Mouse (Mus musculus) embryo, embryonic 10.5 days (tissue): Measurements from ENCODE around the gene Pdpn.

Source experiments
- DNase-seq: peaks from one replicate; pipeline ENCODE4 v3.0.0-alpha.2; 2015; ENCODE audit warnings: low spot score

The Pdpn gene

DNA sequence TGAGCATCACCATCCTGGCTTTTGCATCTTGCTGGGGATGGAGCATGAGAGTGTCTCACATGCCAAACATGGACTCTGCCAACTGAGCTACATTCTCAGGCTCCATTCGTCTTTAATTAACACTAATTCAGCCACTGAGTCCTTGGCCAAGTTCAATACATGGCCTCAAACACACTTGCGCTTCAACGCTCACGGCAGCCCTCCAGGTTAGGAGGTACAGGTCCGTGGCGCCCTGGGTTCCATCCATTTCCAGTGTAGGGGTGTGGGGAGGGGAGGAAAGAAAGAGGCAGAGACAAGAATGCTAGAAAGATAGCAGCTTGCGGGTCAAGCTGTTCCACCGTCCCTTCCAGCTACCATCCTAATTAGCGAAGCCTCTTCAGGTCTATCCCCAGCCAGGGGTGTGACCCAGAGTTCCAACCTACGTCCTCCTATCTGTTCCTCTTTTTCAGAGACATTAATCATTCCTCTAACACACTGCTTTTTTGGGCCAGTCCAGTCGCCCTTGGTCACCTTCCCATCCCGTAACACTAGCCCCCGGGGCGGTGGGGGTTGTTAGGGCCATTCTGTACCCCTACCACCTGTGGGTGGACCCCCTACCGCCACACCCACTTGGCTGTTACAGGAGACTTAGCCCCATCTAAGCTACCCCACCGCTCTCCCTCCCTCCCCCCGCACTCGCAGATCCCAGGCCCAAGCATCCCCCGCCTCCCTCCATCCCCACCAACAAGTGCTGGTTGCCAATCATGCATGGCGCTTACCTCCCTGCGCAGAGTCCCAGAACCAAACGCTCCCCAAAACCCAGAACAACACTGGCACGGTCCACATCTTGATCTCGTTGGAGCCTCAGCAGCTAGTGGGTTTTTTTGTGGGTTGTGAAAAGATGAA is 691 bp downstream of the Pdpn start:
- peak; percentile 73 for DNase-seq

DNA sequence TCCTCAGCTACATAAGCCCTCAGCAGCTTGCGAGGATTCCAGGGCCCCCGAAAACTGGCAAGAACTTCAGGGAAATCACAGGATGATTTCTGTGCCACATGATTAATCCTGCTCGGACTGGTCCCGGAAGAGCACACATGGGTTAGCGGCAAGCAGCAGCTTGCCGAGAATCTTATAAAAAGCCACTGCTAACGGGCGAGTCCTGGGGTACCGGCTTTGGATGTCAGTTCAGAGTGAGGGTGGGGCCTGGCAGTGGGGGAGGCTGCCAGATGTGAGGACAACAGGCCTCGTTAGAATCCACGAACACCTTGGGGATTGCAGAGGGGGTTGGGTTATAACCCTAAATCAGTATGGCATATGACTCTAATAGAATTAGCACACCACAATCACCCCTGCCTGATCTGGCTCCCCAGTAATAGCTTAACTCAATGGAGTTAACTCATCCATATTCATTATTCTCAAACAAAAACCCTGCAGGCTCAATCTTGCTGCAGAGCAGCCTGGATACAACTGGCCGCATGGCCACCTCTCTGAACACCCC is 2.3 kb downstream of the Pdpn start:
- DNase-seq = peak; percentile 61

DNA sequence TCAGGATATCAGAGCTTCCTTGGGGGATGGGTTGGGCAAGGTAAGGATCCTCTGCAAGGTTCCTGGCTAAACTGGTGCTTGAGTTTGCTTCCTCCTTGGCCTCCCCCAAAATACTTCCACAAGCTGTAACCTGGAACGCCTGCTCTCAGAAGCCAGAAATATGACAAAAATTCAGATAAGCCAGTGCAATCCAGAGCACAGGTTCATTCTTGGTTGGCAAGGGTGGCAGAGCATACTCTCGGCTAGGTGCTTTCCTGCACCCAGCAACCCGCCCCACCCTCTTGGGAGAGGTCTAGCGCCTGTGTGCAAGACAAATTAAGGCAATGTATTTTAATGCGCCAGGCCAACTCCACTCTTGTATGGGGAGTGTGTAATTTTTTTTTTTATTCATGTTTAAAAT is 3.2 kb downstream of the Pdpn start:
- no peak for DNase-seq

DNA sequence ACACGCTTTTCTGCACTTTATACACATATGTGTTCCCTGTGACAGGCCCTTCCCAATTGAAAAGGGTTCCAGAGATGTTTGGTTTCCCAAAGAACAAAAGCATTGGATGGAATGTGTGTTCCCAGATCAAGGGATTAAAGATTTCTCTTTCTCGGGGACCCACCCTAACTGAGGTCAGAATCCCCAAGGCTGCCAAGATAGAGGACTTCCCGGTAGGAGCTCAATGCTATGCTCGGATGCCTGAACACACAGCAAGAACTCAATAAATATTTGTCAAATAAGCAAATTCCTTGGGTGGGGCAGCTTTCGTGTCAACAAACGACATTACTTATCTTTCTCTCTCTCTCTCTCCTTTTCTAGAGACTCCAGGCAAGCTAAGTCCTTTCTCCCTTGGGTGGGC is 5.0 kb downstream of the Pdpn start:
- no peak for DNase-seq

DNA sequence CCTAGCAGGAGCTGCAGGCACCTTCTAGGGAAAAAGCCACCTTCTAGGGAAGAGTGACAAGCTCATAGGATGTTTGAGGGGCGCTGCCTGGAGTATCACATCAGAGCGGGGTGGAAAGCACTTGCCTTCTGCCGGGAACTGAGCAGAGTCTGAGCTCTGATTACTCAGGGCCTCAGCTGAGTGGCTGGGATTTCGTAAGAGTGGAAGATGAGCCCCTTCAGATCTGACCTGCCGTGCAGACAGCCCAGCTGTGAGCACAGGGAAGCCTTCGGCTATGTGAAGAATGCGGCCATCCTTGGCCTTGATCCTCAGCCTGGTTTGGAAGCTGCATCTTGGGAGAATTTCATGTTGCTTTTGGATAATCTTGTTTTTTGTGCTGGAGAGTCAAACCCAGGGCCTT is 10.5 kb downstream of the Pdpn start:
- peak; percentile 33 for DNase-seq

GRCm38 (mm10) chr4:143288473-143288872 is 10.9 kb downstream of the Pdpn start:
- DNase-seq = no peak

DNA sequence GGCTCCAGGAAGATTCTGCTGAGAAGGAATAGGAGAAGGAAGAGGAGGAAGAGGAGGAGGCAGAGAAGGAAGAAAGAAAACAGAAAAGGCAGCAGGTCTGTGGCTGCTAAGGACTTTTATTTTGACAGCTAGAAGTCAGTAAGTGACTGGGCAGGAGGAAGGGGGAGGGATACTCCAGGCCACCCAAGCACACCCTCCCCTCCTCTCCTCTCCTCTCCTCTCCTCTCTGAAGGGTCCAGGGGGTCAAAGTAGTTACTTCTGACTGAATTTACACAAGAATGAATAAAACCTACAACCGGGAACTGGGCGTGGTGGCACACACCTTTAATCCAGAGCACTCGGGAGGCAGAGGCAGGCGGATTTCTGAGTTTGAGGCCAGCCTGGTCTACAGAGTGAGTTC is 12.3 kb downstream of the Pdpn start:
- DNase-seq = peak; percentile 58

GRCm38 (mm10) chr4:143280166-143280565 is 19.2 kb downstream of the Pdpn start:
- DNase-seq = peak; percentile 71

GRCm38 (mm10) chr4:143279661-143280060 is 19.7 kb downstream of the Pdpn start:
- DNase-seq = peak; percentile 82

GRCm38 (mm10) chr4:143279016-143279415 is 20.3 kb downstream of the Pdpn start:
- DNase-seq = no peak

GRCm38 (mm10) chr4:143278429-143278871 is 20.9 kb downstream of the Pdpn start:
- DNase-seq = peak; percentile 51

- DNase-seq = no peak
Observed at GRCm38 (mm10) chr4:143277319-143277718, 22.0 kb downstream of the Pdpn start.

DNA sequence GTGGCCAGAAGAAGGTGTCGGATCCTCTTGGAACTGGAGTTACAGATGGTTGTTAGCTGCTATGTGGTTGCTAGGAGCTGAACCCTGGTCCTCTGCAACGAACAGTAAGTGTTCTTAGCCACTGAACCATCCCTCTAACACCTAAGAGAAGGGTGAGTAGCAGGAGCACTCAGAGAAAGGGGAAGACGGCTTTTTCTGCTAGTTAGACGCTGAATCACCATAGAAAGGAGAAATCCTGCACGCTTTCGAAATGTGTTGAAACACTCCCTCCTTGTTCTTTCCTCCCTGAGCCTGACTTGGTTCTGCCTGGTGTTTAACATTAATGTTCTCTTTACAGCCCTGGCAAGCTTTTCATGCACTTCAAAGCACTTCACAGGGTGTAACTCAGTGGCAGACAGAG is 27.8 kb downstream of the Pdpn start:
- DNase-seq = no peak

GRCm38 (mm10) chr4:143270903-143271302 is 28.5 kb downstream of the Pdpn start:
- no peak for DNase-seq

GRCm38 (mm10) chr4:143262696-143263095 is 36.7 kb downstream of the Pdpn start:
- no peak for DNase-seq

GRCm38 (mm10) chr4:143259718-143260349 is 39.5 kb downstream of the Pdpn start:
- peak; percentile 46 for DNase-seq

GRCm38 (mm10) chr4:143258517-143258916 is 40.8 kb downstream of the Pdpn start:
- peak; percentile 71 for DNase-seq

GRCm38 (mm10) chr4:143257971-143258370 is 41.4 kb downstream of the Pdpn start:
- peak; percentile 17 for DNase-seq

GRCm38 (mm10) chr4:143255541-143255940 is 43.8 kb downstream of the Pdpn start:
- peak; percentile 22 for DNase-seq

DNA sequence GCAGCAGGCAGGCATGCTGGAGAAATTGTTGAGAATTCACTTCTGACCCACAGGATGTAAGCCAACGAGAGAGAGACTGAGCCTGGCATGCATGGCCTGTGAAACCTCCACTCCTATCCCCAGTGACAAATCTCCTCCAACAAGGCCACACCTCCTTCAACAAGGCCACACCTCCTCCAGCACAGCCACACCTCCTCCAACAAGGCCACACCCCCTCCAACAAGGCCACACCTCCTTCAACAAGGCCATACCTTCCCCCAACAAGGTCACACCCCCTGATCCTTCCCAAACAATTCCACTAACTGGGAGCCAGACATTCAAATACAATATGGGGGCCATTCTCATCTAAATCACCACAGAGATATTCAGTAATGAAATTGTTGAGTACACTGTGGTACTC is 46.0 kb downstream of the Pdpn start:
- no peak for DNase-seq

DNA sequence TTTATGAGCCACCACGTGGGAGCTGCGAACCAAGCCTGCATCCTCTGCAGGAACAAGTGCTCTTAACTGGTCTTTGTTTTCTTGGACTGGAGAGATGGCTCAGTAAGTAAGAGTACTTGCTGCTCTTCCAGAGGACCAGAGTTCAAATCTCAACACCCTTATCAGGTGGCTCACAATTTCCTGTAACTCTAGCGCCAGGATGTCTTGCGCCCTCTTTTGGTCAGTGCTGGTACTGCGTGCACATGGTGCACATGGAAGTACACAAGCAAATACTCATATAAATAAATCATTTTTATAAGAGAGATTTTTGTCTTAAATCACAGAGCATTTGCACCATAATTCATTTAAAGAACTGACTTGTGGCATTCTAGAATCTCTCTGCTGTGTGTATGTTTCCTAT is 51.3 kb downstream of the Pdpn start:
- DNase-seq = no peak

GRCm38 (mm10) chr4:143241294-143241693 is 58.1 kb downstream of the Pdpn start:
- no peak for DNase-seq

GRCm38 (mm10) chr4:143239615-143240201 is 59.7 kb downstream of the Pdpn start:
- no peak for DNase-seq
